Mouse (Mus musculus): ENCODE results near the gene Vps13d. TPM values are rescaled to one million over a fixed set of nuclear protein-coding genes. Genes with fewer than 3 reads are reported as not detected.

Vps13d gene
- polyA plus RNA-seq, 1 experiment from 2014 or later, result 14.1 TPM

DNA sequence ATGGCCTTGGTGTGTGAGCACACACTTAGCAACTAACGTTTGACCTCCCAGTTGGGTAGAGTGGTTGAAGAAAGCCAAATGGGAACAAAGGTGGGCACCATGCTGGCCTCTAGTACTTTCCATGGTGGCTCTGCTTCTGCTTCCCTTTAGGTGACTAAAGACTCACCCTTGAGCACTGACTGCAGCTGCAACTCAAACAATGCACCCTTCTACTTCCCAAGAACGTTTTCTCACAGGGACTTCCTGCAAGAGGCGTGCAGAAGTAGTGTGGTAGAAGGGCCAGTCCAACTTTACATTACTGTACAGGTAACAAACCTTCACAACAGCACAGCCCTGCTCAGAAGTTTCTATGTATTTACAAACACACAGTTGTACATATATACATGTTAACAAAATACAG lies 220.3 kb downstream of the Vps13d start:
- WGBS, result 71% methylated on average over 3 of the region's 3 CpGs
- Histone ChIP-seq H3K4me3 (ENCODE audit: low read depth, low read length) (no peak overlapping the region), H3K4me1 (replicated peaks; ENCODE audit: control insufficient read depth, insufficient read depth, low read length) (no peaks in the 10 kb centered on the region), H3K9ac (ENCODE audit: low read length) (no peak overlapping the region), H3K36me3 (ENCODE audit: control insufficient read depth, insufficient read depth, low read length) (peaks cover 12% of the 10 kb centered on the region; the same call in 1 of the 2 replicates), H3K27me3 (replicated peaks; ENCODE audit: control insufficient read depth, insufficient read depth, low read length) (no peaks in the 10 kb centered on the region), H3K4me2 (ENCODE audit: low read length) (no peak overlapping the region), H3K27ac (ENCODE audit: low read depth) (no peak overlapping the region), H3K9me3 (ENCODE audit: control insufficient read depth, low read length) (no peaks in the 10 kb centered on the region)
- DNase-seq (ENCODE audit: low spot score) (no peak), ATAC-seq (replicated peaks; ENCODE audit: low FRiP score, low TSS enrichment, low read depth) (no peak)

DNA sequence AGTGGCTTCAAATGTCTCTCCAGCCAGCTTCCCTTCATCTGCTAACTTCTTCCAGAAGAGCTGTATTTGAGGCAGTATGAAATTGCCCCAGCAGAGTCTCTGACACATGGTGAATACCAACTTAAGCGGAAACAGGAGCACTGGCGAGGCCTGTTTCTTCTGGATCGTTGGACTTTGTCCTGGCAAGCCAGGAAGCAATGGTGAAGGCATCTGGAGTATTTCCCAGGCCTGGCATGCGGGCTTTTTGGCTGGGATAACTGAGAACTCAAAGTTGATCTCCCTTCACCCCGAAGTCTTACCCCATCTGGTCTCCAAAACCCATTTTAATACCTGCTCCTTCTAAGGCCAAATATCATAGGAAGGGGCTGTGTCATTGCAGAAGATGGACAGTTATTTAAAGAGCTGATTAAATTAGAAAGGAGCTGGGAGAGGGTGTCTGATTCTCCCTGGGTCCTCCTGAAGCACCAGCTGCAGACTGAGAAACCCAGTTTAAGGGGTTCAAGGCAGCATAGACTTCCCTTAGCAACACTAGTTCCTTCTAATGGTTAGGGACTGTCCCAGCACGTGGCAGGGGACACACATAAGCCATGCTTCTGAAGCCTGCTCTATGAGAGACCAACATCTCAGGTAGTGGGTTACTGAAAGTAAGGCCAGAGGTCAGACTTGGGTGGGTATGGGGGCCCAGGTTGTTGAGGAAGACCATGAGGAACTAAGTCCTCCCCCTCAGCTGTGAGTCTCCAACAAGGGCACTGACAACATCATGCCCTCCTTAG lies 221.7 kb downstream of the Vps13d start:
- H3K27ac ChIP-seq (ENCODE audit: low read depth), result no peak overlapping the region
- DNase-seq (ENCODE audit: low spot score), result no peak
- no peaks in the 10 kb centered on the region for H3K9me3 ChIP-seq (ENCODE audit: control insufficient read depth, low read length)
- H3K4me1 ChIP-seq (replicated peaks; ENCODE audit: control insufficient read depth, insufficient read depth, low read length), result no peaks in the 10 kb centered on the region
- H3K36me3 ChIP-seq (ENCODE audit: control insufficient read depth, insufficient read depth, low read length), result peaks cover 12% of the 10 kb centered on the region; the same call in 1 of the 2 replicates
- no peak overlapping the region for H3K4me2 ChIP-seq (ENCODE audit: low read length)
- WGBS, result 79% methylated on average over 6 of the region's 6 CpGs
- H3K27me3 ChIP-seq (replicated peaks; ENCODE audit: control insufficient read depth, insufficient read depth, low read length), result no peaks in the 10 kb centered on the region
- no peak overlapping the region for H3K9ac ChIP-seq (ENCODE audit: low read length)
- ATAC-seq (replicated peaks; ENCODE audit: low FRiP score, low TSS enrichment, low read depth), result no peak
- H3K4me3 ChIP-seq (ENCODE audit: low read depth, low read length), result no peak overlapping the region

DNA sequence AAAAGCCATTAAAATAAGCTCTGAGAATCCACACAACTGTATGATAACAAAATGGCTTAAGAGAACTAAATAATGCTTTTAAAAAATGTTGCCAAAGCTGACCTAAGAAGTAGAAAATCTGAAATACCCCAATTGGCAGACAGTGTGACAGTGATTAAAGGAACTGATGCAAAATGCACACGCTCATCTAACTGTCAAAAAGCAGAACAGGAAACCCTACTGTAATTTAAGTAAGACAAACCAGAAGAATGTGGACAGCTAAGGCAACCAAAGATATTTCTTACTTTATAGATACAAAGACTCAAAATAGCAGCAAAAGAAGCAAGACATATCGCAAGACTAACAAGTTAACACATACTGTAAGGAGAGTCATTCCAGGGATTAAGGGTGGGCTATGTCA lies 223.8 kb downstream of the Vps13d start:
- H3K36me3 ChIP-seq (ENCODE audit: control insufficient read depth, insufficient read depth, low read length), result peaks cover 8% of the 10 kb centered on the region; the same call in 1 of the 2 replicates
- H3K9me3 ChIP-seq (ENCODE audit: control insufficient read depth, low read length), result no peaks in the 10 kb centered on the region
- 74% methylated on average over 2 of the region's 2 CpGs for WGBS
- no peaks in the 10 kb centered on the region for H3K27me3 ChIP-seq (replicated peaks; ENCODE audit: control insufficient read depth, insufficient read depth, low read length)
- ATAC-seq (replicated peaks; ENCODE audit: low FRiP score, low TSS enrichment, low read depth) (no peak), DNase-seq (ENCODE audit: low spot score) (no peak)
- no peak overlapping the region for H3K4me2 ChIP-seq (ENCODE audit: low read length)
- H3K4me3 ChIP-seq (ENCODE audit: low read depth, low read length), result no peak overlapping the region
- H3K9ac ChIP-seq (ENCODE audit: low read length), result no peak overlapping the region
- H3K4me1 ChIP-seq (replicated peaks; ENCODE audit: control insufficient read depth, insufficient read depth, low read length), result no peaks in the 10 kb centered on the region
- no peak overlapping the region for H3K27ac ChIP-seq (ENCODE audit: low read depth)

DNA sequence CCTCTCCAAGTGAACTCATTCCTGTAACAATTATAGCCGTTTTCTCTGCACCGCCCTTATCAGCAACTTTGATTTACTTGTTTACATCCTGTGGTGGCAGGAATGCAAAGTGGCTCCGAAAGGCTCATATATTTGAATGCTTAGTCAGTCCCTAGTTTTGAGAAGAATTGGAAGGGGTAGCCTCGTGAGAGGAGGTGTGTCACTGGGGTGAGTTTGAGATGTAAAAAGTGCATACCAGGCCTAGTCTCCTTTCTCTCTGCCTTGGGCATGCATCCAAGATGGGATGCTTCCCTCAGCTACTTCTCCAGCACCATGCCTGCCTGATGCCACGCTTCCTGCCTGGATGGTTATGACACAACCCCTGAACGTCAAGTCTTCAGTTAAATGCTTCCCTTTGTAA lies 225.8 kb downstream of the Vps13d start:
- Histone ChIP-seq H3K9ac (ENCODE audit: low read length) (no peak overlapping the region), H3K36me3 (ENCODE audit: control insufficient read depth, insufficient read depth, low read length) (0 out of 2 replicates have a peak, but pooled peaks cover 4% of the 10 kb centered on the region), H3K4me3 (ENCODE audit: low read depth, low read length) (no peak overlapping the region), H3K4me2 (ENCODE audit: low read length) (no peak overlapping the region), H3K27me3 (replicated peaks; ENCODE audit: control insufficient read depth, insufficient read depth, low read length) (no peaks in the 10 kb centered on the region), H3K9me3 (ENCODE audit: control insufficient read depth, low read length) (no peaks in the 10 kb centered on the region), H3K4me1 (replicated peaks; ENCODE audit: control insufficient read depth, insufficient read depth, low read length) (peaks cover 3% of the 10 kb centered on the region; the same call in 1 of the 2 replicates), H3K27ac (ENCODE audit: low read depth) (no peak overlapping the region)
- ATAC-seq (replicated peaks; ENCODE audit: low FRiP score, low TSS enrichment, low read depth) (no peak), DNase-seq (ENCODE audit: low spot score) (no peak)
- WGBS, result 50% methylated on average over 6 of the region's 6 CpGs

DNA sequence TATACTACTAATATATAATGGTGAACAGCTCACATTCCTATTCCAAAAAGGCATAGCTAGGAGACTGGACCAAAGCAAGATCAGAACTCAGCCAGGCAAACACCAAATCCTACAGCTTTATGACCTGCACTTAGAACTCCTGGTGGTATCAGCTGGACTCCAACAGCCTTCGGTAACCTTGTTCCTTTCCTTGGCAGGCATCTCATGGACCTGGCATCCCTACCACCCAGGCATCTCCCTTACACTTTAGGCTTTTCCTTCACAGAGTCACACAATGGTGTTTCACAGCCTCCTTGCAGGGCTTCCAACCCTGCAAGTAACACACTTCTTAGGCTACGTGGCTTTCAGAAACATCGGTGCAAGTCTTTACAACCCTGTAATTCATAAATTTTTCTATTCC lies 226.4 kb downstream of the Vps13d start:
- WGBS, result 90% methylated on average over 3 of the region's 3 CpGs
- Histone ChIP-seq H3K4me1 (replicated peaks; ENCODE audit: control insufficient read depth, insufficient read depth, low read length) (peaks cover 3% of the 10 kb centered on the region; the same call in 1 of the 2 replicates), H3K9me3 (ENCODE audit: control insufficient read depth, low read length) (no peaks in the 10 kb centered on the region), H3K36me3 (ENCODE audit: control insufficient read depth, insufficient read depth, low read length) (0 out of 2 replicates have a peak, but pooled peaks cover 4% of the 10 kb centered on the region), H3K27ac (ENCODE audit: low read depth) (no peak overlapping the region), H3K27me3 (replicated peaks; ENCODE audit: control insufficient read depth, insufficient read depth, low read length) (no peaks in the 10 kb centered on the region), H3K4me2 (ENCODE audit: low read length) (no peak overlapping the region), H3K4me3 (ENCODE audit: low read depth, low read length) (no peak overlapping the region), H3K9ac (ENCODE audit: low read length) (no peak overlapping the region)
- DNase-seq (ENCODE audit: low spot score) (no peak), ATAC-seq (replicated peaks; ENCODE audit: low FRiP score, low TSS enrichment, low read depth) (no peak)

DNA sequence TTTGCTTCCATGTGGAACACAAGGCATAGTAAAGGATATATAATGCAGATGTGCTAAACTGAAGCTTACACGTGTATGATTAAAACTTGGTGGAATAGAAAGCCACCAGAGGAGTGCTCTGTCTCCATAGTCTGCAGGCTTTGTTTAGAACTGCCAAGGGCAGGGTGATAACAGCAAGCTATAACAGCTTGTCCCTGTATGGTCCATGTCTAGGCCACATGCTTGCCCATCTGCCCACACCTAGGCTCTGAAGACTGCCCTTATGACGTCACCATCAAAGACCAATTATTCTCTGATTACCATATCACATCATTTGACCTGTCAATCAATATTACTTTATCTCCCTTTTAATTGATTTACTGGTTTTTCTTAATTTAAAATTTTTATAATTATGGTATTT lies 229.6 kb downstream of the Vps13d start:
- no peak overlapping the region for H3K27ac ChIP-seq (ENCODE audit: low read depth)
- peaks cover 3% of the 10 kb centered on the region; the same call in 1 of the 2 replicates for H3K4me1 ChIP-seq (replicated peaks; ENCODE audit: control insufficient read depth, insufficient read depth, low read length)
- no peaks in the 10 kb centered on the region for H3K27me3 ChIP-seq (replicated peaks; ENCODE audit: control insufficient read depth, insufficient read depth, low read length)
- H3K9me3 ChIP-seq (ENCODE audit: control insufficient read depth, low read length), result no peaks in the 10 kb centered on the region
- H3K36me3 ChIP-seq (ENCODE audit: control insufficient read depth, insufficient read depth, low read length), result no peaks in the 10 kb centered on the region
- WGBS, result 69% methylated on average over 2 of the region's 2 CpGs
- DNase-seq (ENCODE audit: low spot score) (no peak), ATAC-seq (replicated peaks; ENCODE audit: low FRiP score, low TSS enrichment, low read depth) (no peak)
- H3K9ac ChIP-seq (ENCODE audit: low read length), result no peak overlapping the region
- H3K4me3 ChIP-seq (ENCODE audit: low read depth, low read length), result no peak overlapping the region
- H3K4me2 ChIP-seq (ENCODE audit: low read length), result no peak overlapping the region

DNA sequence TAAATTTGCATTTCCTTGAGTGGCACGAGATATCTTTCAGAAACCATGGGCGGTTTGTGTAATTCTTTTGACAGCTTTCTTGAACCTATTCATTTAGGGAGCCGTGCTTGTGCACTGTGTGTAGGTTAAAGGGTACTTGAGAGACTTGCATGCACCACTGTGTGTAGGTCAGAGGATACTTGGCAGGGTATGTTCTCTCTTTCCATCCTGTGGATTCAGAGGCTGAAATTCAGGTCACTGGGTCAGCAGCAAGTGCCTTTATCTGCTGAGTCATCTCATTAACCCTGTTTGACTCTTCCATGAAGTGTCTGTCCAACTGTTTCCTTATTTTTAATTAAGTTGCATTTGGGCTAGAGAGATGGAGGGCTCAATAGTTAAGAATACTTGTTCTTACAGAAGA lies 233.1 kb downstream of the Vps13d start:
- no peak for DNase-seq (ENCODE audit: low spot score)
- Histone ChIP-seq H3K4me3 (ENCODE audit: low read depth, low read length) (no peak overlapping the region), H3K36me3 (ENCODE audit: control insufficient read depth, insufficient read depth, low read length) (no peaks in the 10 kb centered on the region), H3K27ac (ENCODE audit: low read depth) (no peak overlapping the region), H3K4me1 (replicated peaks; ENCODE audit: control insufficient read depth, insufficient read depth, low read length) (peaks cover 3% of the 10 kb centered on the region; the same call in 1 of the 2 replicates), H3K27me3 (replicated peaks; ENCODE audit: control insufficient read depth, insufficient read depth, low read length) (no peaks in the 10 kb centered on the region), H3K9me3 (ENCODE audit: control insufficient read depth, low read length) (no peaks in the 10 kb centered on the region), H3K9ac (ENCODE audit: low read length) (no peak overlapping the region), H3K4me2 (ENCODE audit: low read length) (no peak overlapping the region)
- 87% methylated on average over 3 of the region's 3 CpGs for WGBS
- ATAC-seq (replicated peaks; ENCODE audit: low FRiP score, low TSS enrichment, low read depth), result no peak

DNA sequence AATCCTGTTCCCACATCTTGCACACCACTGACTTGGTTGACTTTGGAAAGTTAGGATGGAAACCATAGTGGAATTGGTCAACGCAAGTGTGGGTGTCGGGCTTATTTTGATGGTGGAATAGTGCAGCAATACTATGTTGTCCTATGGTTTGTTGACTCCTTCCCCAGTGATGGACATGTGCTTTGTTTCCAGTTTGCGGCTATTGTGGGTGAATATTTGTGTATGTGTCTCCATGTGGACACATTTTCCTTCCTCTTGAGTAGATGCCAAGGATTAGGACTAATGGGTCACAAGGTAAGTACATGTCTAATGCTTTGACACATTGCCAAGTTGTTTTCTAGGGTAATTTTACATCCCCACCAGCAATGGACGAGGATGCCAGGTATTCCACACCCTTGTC lies 233.6 kb downstream of the Vps13d start:
- Histone ChIP-seq H3K4me2 (ENCODE audit: low read length) (no peak overlapping the region), H3K9ac (ENCODE audit: low read length) (no peak overlapping the region), H3K9me3 (ENCODE audit: control insufficient read depth, low read length) (no peaks in the 10 kb centered on the region), H3K4me3 (ENCODE audit: low read depth, low read length) (no peak overlapping the region), H3K4me1 (replicated peaks; ENCODE audit: control insufficient read depth, insufficient read depth, low read length) (peaks cover 3% of the 10 kb centered on the region; the same call in 1 of the 2 replicates), H3K27ac (ENCODE audit: low read depth) (0 out of 2 replicates have a peak overlapping the region, but pooled peaks have one; percentile 38), H3K36me3 (ENCODE audit: control insufficient read depth, insufficient read depth, low read length) (no peaks in the 10 kb centered on the region), H3K27me3 (replicated peaks; ENCODE audit: control insufficient read depth, insufficient read depth, low read length) (no peaks in the 10 kb centered on the region)
- ATAC-seq (replicated peaks; ENCODE audit: low FRiP score, low TSS enrichment, low read depth) (no peak), DNase-seq (ENCODE audit: low spot score) (no peak)
- WGBS, result 98% methylated on average over 4 of the region's 4 CpGs

All from intestine, embryonic 14.5 days (tissue).